ENCODE assay signal across 17 mouse cellular contexts in the genomic region with DNA sequence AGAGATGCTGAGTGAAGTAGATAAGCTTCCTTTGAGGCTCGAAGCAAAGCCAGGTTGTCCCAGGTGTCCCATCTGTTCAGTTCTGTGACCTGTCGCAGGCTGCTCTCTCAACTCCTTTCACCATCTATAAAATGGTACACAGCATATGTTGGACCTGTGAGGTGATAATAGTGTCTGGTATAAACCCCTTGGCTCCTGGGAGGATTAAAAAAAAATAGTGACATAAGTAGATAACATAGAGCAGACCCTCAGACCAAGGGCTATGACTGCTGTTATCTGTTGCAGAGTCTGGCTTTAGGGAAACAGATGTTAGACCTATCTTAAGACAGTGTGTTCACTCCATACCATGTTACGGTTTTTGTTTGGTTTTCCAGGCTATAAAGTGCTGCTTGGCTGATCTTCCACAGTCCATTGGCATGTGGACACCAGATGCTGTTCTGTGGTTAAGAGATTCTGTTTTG. TPM values are rescaled to one million over a fixed set of nuclear protein-coding genes. Genes with fewer than 3 reads are reported as not detected.
DNase-seq lines count a peak whose midpoint lies in the region; ATAC-seq lines count a peak whose summit lies in the region.
"Had no signal": no experiment of that assay in that cellular context is flagged by ENCODE, and none has a peak within 500 bp of the region (broad histone marks: within the 10 kb centered on the region; RNA-seq: fewer than 3 reads in every experiment).

No protein-coding gene starts in this region.

- H3K27me3 ChIP-seq in limb, embryonic 12.5 days = no peaks in the 10 kb centered on the region; the same call in 1 of the 2 replicates
- no peaks in the 10 kb centered on the region for H3K27me3 ChIP-seq in limb, embryonic 10.5 days (ENCODE audit: low read depth, poor library complexity, severe bottlenecking)
- H3K27me3 ChIP-seq: embryonic facial prominence, embryonic 13.5 days; forebrain, embryonic 13.5 days had no signal

- no peaks in the 10 kb centered on the region for H3K9me3 ChIP-seq in limb, embryonic 12.5 days
- H3K9me3 ChIP-seq in limb, embryonic 10.5 days (replicated peaks) = no peaks in the 10 kb centered on the region
- H3K9me3 ChIP-seq: embryonic facial prominence, embryonic 13.5 days; forebrain, embryonic 13.5 days had no signal

- H3K9ac ChIP-seq in limb, embryonic 12.5 days (replicated peaks) = no peak overlapping the region
- H3K9ac ChIP-seq: embryonic facial prominence, embryonic 13.5 days; forebrain, embryonic 13.5 days had no signal

- 27% methylated on average over 3 of the region's 3 CpGs for WGBS in limb, embryonic 12.5 days
- 48% methylated on average over 3 of the region's 3 CpGs for WGBS in limb, embryonic 10.5 days

- H3K4me2 ChIP-seq in limb, embryonic 12.5 days = no peak overlapping the region
- H3K4me2 ChIP-seq: embryonic facial prominence, embryonic 13.5 days; forebrain, embryonic 13.5 days had no signal

- H3K4me3 ChIP-seq in limb, embryonic 12.5 days (replicated peaks) = no peak overlapping the region
- no peak overlapping the region for H3K4me3 ChIP-seq in limb, embryonic 10.5 days
- H3K4me3 ChIP-seq: embryonic facial prominence, embryonic 13.5 days; forebrain, embryonic 13.5 days had no signal

- ATAC-seq in limb, embryonic 12.5 days (ENCODE audit: insufficient number of reproducible peaks, insufficient read depth, low FRiP score, low TSS enrichment, low read depth) = no peak
- peak; percentile 89 for ATAC-seq in megakaryocyte progenitor cell, adult 5-6 weeks (replicated peaks; ENCODE audit: poor library complexity)
- ATAC-seq: forebrain, embryonic 13.5 days had no signal

- DNase-seq in cerebellum, adult 9-10 months = peak; percentile 68
- DNase-seq in cerebellum, postnatal 4 days (ENCODE audit: low spot score in 2 of 2) = no peak
- DNase-seq in limb, embryonic 10.5 days (ENCODE audit: low spot score) = no peak
- DNase-seq in embryo, embryonic 10.5 days (ENCODE audit: low spot score) = peak; percentile 53
- no peak for DNase-seq in thymus, postnatal 36 days
- no peak for DNase-seq in layer of hippocampus, postnatal 14 days (ENCODE audit: low spot score in 2 of 2)
- DNase-seq: adrenal gland, postnatal 36 days; gastrocnemius, postnatal 25 days; kidney, postnatal 14 days; right cerebral cortex, postnatal 25 days; thymus, postnatal 25 days had no signal

- H3K36me3 ChIP-seq in limb, embryonic 12.5 days = no peaks in the 10 kb centered on the region
- no peaks in the 10 kb centered on the region for H3K36me3 ChIP-seq in limb, embryonic 10.5 days
- H3K36me3 ChIP-seq: embryonic facial prominence, embryonic 13.5 days had no signal

- H3K27ac ChIP-seq in limb, embryonic 12.5 days = 0 out of 2 replicates have a peak overlapping the region, but pooled peaks have one; percentile 5
- H3K27ac ChIP-seq in limb, embryonic 10.5 days = no peak overlapping the region
- H3K27ac ChIP-seq: embryonic facial prominence, embryonic 13.5 days; forebrain, embryonic 13.5 days; macrophage had no signal

- H3K4me1 ChIP-seq in limb, embryonic 12.5 days (replicated peaks) = peaks cover 11% of the 10 kb centered on the region
- peaks cover 16% of the 10 kb centered on the region for H3K4me1 ChIP-seq in limb, embryonic 10.5 days
- H3K4me1 ChIP-seq: forebrain, embryonic 13.5 days had no signal

RNA-seq across cellular contexts. Expression of gene Tmod1, which starts 15.7 kb away (rescaled TPM):
- 4.8 and 5.1 TPM in 2 replicates for polyA plus RNA-seq in limb, embryonic 12.5 days (2016; fragmentation: Nextera tagmentation; extraction: Ambion mirVana)
- 2.0 TPM in 2 replicates for polyA plus RNA-seq in limb, embryonic 10.5 days (2016; fragmentation: Nextera tagmentation; extraction: Ambion mirVana)
- total RNA-seq in megakaryocyte progenitor cell, adult 5-6 weeks (2015) = 0.07 and 0.10 TPM in 2 replicates
- total RNA-seq in megakaryocyte progenitor cell, adult 5-6 weeks (2017) = 0.04 and 0.14 TPM in 2 replicates
- 10 to 100 TPM; 11.9 to 13.5 TPM for total RNA-seq in layer of hippocampus, postnatal 14 days (2021)
- polyA plus RNA-seq: liver, adult 2 months had no signal

RNA-seq across cellular contexts. Expression of gene Tdrd7, which starts 57.9 kb away (rescaled TPM):
- polyA plus RNA-seq in limb, embryonic 12.5 days (2016; fragmentation: Nextera tagmentation; extraction: Ambion mirVana) = 7.2 and 8.7 TPM in 2 replicates
- polyA plus RNA-seq in limb, embryonic 10.5 days (2016; fragmentation: Nextera tagmentation; extraction: Ambion mirVana) = 3.1 and 4.9 TPM in 2 replicates
- total RNA-seq in megakaryocyte progenitor cell, adult 5-6 weeks (2015) = 19.3 and 19.5 TPM in 2 replicates
- 5.7 and 6.3 TPM in 2 replicates for total RNA-seq in megakaryocyte progenitor cell, adult 5-6 weeks (2017)
- 10 to 100 TPM; 25.9 to 26.2 TPM for total RNA-seq in layer of hippocampus, postnatal 14 days (2021)

Comparison
In these comparisons a context has a peak if more than half of its experiments do, and no peak if none do; other contexts are left out.
1. DNase-seq: peak in cerebellum, adult 9-10 months (single experiment) and embryo, embryonic 10.5 days (single experiment); none in cerebellum, postnatal 4 days (0 of 2), limb, embryonic 10.5 days (single experiment), thymus, postnatal 36 days (0 of 2) and layer of hippocampus, postnatal 14 days (0 of 2).
2. RNA of gene Tmod1, which starts 15.7 kb away (total RNA-seq): 11.9 to 13.5 TPM in layer of hippocampus, postnatal 14 days; 0.04 to 0.14 TPM in megakaryocyte progenitor cell, adult 5-6 weeks; every median in the first group is over 10 times any median in the second.